Mouse (Mus musculus): ENCODE measurements around the gene Tamm41.

- no peak for TF ChIP-seq POLR2A (IDR thresholded peaks at IDR 0.05; ENCODE audit: low read depth, low read length)
- no peak for TF ChIP-seq CTCF (IDR thresholded peaks at IDR 0.05; ENCODE audit: extremely low read depth, insufficient read length, insufficient replicate concordance, low read depth, low read length)
Observed at GRCm38 (mm10) chr6:115042609-115043008, 4.9 kb upstream of the Tamm41 start.

All from small intestine, adult 2 months (tissue).